Mouse (Mus musculus): ENCODE data around the gene Tspo. TPM values are rescaled to one million over a fixed set of nuclear protein-coding genes. Genes with fewer than 3 reads are reported as not detected.
A peak's percentile ranks its signal among the peaks of the same experiment; 100 is the strongest.

Gene Tspo
- polyA plus RNA-seq, 1 experiment from 2014 or later: 179 TPM

DNA sequence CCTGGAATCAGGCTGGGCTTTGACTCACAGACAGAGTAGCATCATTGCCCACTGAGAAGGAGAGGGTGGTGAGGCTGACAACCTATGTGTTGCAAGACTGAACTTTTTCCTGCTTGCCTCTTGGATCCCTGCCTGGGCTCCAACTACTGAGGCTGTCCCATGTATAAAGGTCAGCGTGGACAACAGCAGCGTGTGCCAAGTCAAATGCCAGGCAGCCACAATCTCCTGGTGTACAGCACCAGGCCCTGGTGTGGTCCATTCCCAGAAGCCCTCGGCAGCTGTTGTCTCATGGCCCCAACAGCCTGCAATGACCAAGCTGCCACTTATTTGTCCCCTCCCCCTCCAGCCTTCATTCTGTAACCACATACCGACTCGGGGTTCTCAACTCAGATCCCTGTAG lies 8.2 kb downstream of the Tspo start:
- H3K9me3 ChIP-seq (replicated peaks; ENCODE audit: control insufficient read depth, low read length): no peaks in the 10 kb centered on the region
- H3K27ac ChIP-seq (ENCODE audit: low read length): no peak overlapping the region
- 68% methylated on average over 5 of the region's 5 CpGs for WGBS (ENCODE audit: insufficient replicate concordance)
- H3K36me3 ChIP-seq (ENCODE audit: control insufficient read depth, insufficient read depth): peaks cover 39% of the 10 kb centered on the region
- no peak overlapping the region for H3K9ac ChIP-seq (ENCODE audit: low read depth, low read length)
- H3K27me3 ChIP-seq (ENCODE audit: control insufficient read depth, insufficient read depth, low read depth, low read length): no peaks in the 10 kb centered on the region
- ATAC-seq (ENCODE audit: low read depth): no peak
- H3K4me2 ChIP-seq (ENCODE audit: low read depth, low read length): no peak overlapping the region
- H3K4me3 ChIP-seq (ENCODE audit: low read depth, low read length): no peak overlapping the region
- H3K4me1 ChIP-seq (ENCODE audit: control insufficient read depth, low read depth, low read length): peaks cover 13% of the 10 kb centered on the region

- Histone ChIP-seq H3K4me3 (ENCODE audit: low read depth, low read length) (no peak overlapping the region), H3K4me1 (ENCODE audit: control insufficient read depth, low read depth, low read length) (peaks cover 10% of the 10 kb centered on the region), H3K9me3 (replicated peaks; ENCODE audit: control insufficient read depth, low read length) (no peaks in the 10 kb centered on the region), H3K4me2 (ENCODE audit: low read depth, low read length) (no peak overlapping the region), H3K27ac (ENCODE audit: low read length) (no peak overlapping the region), H3K27me3 (ENCODE audit: control insufficient read depth, insufficient read depth, low read depth, low read length) (no peaks in the 10 kb centered on the region), H3K9ac (ENCODE audit: low read depth, low read length) (no peak overlapping the region), H3K36me3 (ENCODE audit: control insufficient read depth, insufficient read depth) (peaks cover 44% of the 10 kb centered on the region)
- no peak for ATAC-seq (ENCODE audit: low read depth)
- 73% methylated on average over 4 of the region's 4 CpGs for WGBS (ENCODE audit: insufficient replicate concordance)
These were observed 8.7 kb downstream of the Tspo start for GRCm38 (mm10) chr15:83572132-83572531.

- H3K9me3 ChIP-seq (replicated peaks; ENCODE audit: control insufficient read depth, low read length): no peaks in the 10 kb centered on the region
- H3K27me3 ChIP-seq (ENCODE audit: control insufficient read depth, insufficient read depth, low read depth, low read length): no peaks in the 10 kb centered on the region
- WGBS (ENCODE audit: insufficient replicate concordance): 84% methylated on average over 12 of the region's 12 CpGs
- peaks cover 6% of the 10 kb centered on the region for H3K4me1 ChIP-seq (ENCODE audit: control insufficient read depth, low read depth, low read length)
- no peak overlapping the region for H3K4me3 ChIP-seq (ENCODE audit: low read depth, low read length)
- no peak overlapping the region for H3K27ac ChIP-seq (ENCODE audit: low read length)
- no peak overlapping the region for H3K4me2 ChIP-seq (ENCODE audit: low read depth, low read length)
- ATAC-seq (ENCODE audit: low read depth): no peak
- H3K9ac ChIP-seq (ENCODE audit: low read depth, low read length): no peak overlapping the region
- peaks cover 56% of the 10 kb centered on the region for H3K36me3 ChIP-seq (ENCODE audit: control insufficient read depth, insufficient read depth)
These were observed 10.2 kb downstream of the Tspo start for GRCm38 (mm10) chr15:83573606-83574005.

DNA sequence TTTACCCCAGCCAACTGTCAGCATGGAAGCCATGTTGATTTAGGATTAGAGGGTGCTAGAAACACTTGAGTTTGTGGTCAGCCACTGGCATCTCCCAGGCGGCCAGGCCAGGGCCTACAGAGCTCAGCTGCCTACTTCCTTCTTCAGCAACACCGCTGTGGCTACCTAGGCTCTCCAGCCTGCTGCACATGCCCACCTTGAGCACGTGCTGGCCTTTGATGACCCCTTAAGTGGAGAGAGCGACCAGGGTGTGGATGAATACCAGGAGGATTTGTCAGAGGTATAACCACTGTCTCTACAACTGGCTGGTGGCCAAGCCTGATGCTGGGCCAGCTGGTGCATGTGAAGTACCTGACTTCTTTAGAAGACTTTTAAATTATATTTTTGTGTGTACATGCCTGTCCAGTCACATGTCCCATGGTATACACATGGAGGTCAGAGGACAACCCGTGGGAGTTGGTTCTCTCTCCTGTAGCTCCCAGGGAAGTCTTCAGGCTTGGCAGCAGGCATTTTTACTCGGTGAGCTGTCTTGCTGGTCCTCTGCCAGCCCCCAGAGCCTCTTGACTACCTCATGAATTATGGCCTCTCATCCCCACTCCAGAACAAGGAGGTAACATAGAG lies 11.4 kb downstream of the Tspo start:
- H3K9me3 ChIP-seq (replicated peaks; ENCODE audit: control insufficient read depth, low read length): no peaks in the 10 kb centered on the region
- no peak overlapping the region for H3K4me2 ChIP-seq (ENCODE audit: low read depth, low read length)
- H3K4me3 ChIP-seq (ENCODE audit: low read depth, low read length): no peak overlapping the region
- no peaks in the 10 kb centered on the region; the same call in none of the 2 replicates for H3K4me1 ChIP-seq (ENCODE audit: control insufficient read depth, low read depth, low read length)
- H3K27ac ChIP-seq (ENCODE audit: low read length): no peak overlapping the region
- peaks cover 67% of the 10 kb centered on the region for H3K36me3 ChIP-seq (ENCODE audit: control insufficient read depth, insufficient read depth)
- 75% methylated on average over 6 of the region's 6 CpGs for WGBS (ENCODE audit: insufficient replicate concordance)
- ATAC-seq (ENCODE audit: low read depth): no peak
- H3K27me3 ChIP-seq (ENCODE audit: control insufficient read depth, insufficient read depth, low read depth, low read length): no peaks in the 10 kb centered on the region
- H3K9ac ChIP-seq (ENCODE audit: low read depth, low read length): no peak overlapping the region

DNA sequence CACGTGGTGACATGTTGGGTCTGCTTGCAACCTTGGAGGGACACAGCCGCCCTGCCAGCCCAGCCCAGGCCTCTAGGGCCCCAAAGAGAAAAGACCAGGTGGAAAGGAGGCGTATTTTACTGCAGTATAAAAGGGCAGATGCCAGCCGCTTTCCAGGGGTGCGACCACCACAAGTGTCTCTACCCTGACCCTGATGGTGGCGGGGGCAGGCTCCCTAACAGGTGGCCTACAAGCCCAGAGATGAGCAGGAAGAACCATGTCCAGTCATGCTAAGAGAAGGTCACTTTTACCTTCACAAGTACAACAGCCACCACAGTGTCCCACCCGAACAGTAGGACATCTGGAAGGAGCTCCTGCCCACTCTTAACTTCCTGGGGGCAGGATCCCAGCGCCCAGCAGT lies 12.2 kb downstream of the Tspo start:
- Histone ChIP-seq H3K36me3 (ENCODE audit: control insufficient read depth, insufficient read depth) (peaks cover 74% of the 10 kb centered on the region), H3K27me3 (ENCODE audit: control insufficient read depth, insufficient read depth, low read depth, low read length) (no peaks in the 10 kb centered on the region), H3K27ac (ENCODE audit: low read length) (no peak overlapping the region), H3K4me3 (ENCODE audit: low read depth, low read length) (no peak overlapping the region), H3K4me1 (ENCODE audit: control insufficient read depth, low read depth, low read length) (no peaks in the 10 kb centered on the region; the same call in none of the 2 replicates), H3K4me2 (ENCODE audit: low read depth, low read length) (no peak overlapping the region), H3K9ac (ENCODE audit: low read depth, low read length) (no peak overlapping the region), H3K9me3 (replicated peaks; ENCODE audit: control insufficient read depth, low read length) (no peaks in the 10 kb centered on the region)
- WGBS (ENCODE audit: insufficient replicate concordance): 91% methylated on average over 8 of the region's 8 CpGs
- ATAC-seq (ENCODE audit: low read depth): no peak

DNA sequence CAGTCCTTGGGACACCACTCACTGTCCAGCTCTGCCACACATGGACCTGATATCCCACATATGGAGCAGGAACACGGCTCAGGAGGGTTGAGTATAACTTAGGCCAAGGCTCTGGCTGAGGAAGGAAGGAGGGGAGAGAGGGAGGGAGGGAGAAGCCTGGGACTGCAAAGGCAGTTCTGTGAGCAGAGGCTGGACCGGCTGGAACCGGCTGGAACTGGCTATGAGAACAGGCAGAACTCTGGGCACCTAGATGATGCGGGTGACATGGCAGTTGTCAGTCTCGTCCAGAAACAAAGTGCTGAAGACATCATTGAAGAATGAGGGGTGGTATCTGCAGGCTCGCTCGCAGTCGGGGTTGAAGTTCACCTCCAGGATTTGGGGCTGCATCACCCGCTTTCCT lies 13.3 kb downstream of the Tspo start:
- H3K36me3 ChIP-seq (ENCODE audit: control insufficient read depth, insufficient read depth): peaks cover 85% of the 10 kb centered on the region
- 86% methylated on average over 9 of the region's 9 CpGs for WGBS (ENCODE audit: insufficient replicate concordance)
- no peaks in the 10 kb centered on the region; the same call in 1 of the 2 replicates for H3K4me1 ChIP-seq (ENCODE audit: control insufficient read depth, low read depth, low read length)
- no peak overlapping the region for H3K4me3 ChIP-seq (ENCODE audit: low read depth, low read length)
- ATAC-seq (ENCODE audit: low read depth): no peak
- no peaks in the 10 kb centered on the region for H3K27me3 ChIP-seq (ENCODE audit: control insufficient read depth, insufficient read depth, low read depth, low read length)
- H3K27ac ChIP-seq (ENCODE audit: low read length): no peak overlapping the region
- H3K4me2 ChIP-seq (ENCODE audit: low read depth, low read length): no peak overlapping the region
- H3K9me3 ChIP-seq (replicated peaks; ENCODE audit: control insufficient read depth, low read length): no peaks in the 10 kb centered on the region
- no peak overlapping the region for H3K9ac ChIP-seq (ENCODE audit: low read depth, low read length)

GRCm38 (mm10) chr15:83582931-83583330 lies 19.5 kb downstream of the Tspo start:
- no peak overlapping the region for H3K4me2 ChIP-seq (ENCODE audit: low read depth, low read length)
- H3K36me3 ChIP-seq (ENCODE audit: control insufficient read depth, insufficient read depth): peaks cover 74% of the 10 kb centered on the region
- H3K27me3 ChIP-seq (ENCODE audit: control insufficient read depth, insufficient read depth, low read depth, low read length): no peaks in the 10 kb centered on the region
- no peak overlapping the region for H3K9ac ChIP-seq (ENCODE audit: low read depth, low read length)
- no peak overlapping the region for H3K4me3 ChIP-seq (ENCODE audit: low read depth, low read length)
- H3K9me3 ChIP-seq (replicated peaks; ENCODE audit: control insufficient read depth, low read length): peaks cover 8% of the 10 kb centered on the region
- H3K4me1 ChIP-seq (ENCODE audit: control insufficient read depth, low read depth, low read length): peaks cover 14% of the 10 kb centered on the region
- peak overlapping the region; percentile 68; the same call in 1 of the 2 replicates for H3K27ac ChIP-seq (ENCODE audit: low read length)
- no peak for ATAC-seq (ENCODE audit: low read depth)
- 80% methylated on average over 4 of the region's 4 CpGs for WGBS (ENCODE audit: insufficient replicate concordance)

- ATAC-seq (ENCODE audit: low read depth): peak; percentile 85
- Histone ChIP-seq H3K4me2 (ENCODE audit: low read depth, low read length) (peak overlapping the region; percentile 60), H3K36me3 (ENCODE audit: control insufficient read depth, insufficient read depth) (peaks cover 76% of the 10 kb centered on the region), H3K9me3 (replicated peaks; ENCODE audit: control insufficient read depth, low read length) (peaks cover 8% of the 10 kb centered on the region), H3K9ac (ENCODE audit: low read depth, low read length) (peak overlapping the region; percentile 59), H3K4me3 (ENCODE audit: low read depth, low read length) (peak overlapping the region; percentile 32), H3K27me3 (ENCODE audit: control insufficient read depth, insufficient read depth, low read depth, low read length) (no peaks in the 10 kb centered on the region), H3K4me1 (ENCODE audit: control insufficient read depth, low read depth, low read length) (peaks cover 14% of the 10 kb centered on the region), H3K27ac (ENCODE audit: low read length) (peak overlapping the region; percentile 68)
- 49% methylated on average over 8 of the region's 8 CpGs for WGBS (ENCODE audit: insufficient replicate concordance)
These were observed 20.2 kb downstream of the Tspo start for GRCm38 (mm10) chr15:83583419-83584156.

- H3K4me3 ChIP-seq (ENCODE audit: low read depth, low read length): no peak overlapping the region
- H3K27ac ChIP-seq (ENCODE audit: low read length): peak overlapping the region; percentile 8; the same call in 1 of the 2 replicates
- H3K27me3 ChIP-seq (ENCODE audit: control insufficient read depth, insufficient read depth, low read depth, low read length): no peaks in the 10 kb centered on the region
- no peak for ATAC-seq (ENCODE audit: low read depth)
- H3K9ac ChIP-seq (ENCODE audit: low read depth, low read length): no peak overlapping the region
- H3K9me3 ChIP-seq (replicated peaks; ENCODE audit: control insufficient read depth, low read length): peaks cover 8% of the 10 kb centered on the region
- 83% methylated on average over 6 of the region's 6 CpGs for WGBS (ENCODE audit: insufficient replicate concordance)
- H3K36me3 ChIP-seq (ENCODE audit: control insufficient read depth, insufficient read depth): peaks cover 67% of the 10 kb centered on the region
- peaks cover 14% of the 10 kb centered on the region for H3K4me1 ChIP-seq (ENCODE audit: control insufficient read depth, low read depth, low read length)
- H3K4me2 ChIP-seq (ENCODE audit: low read depth, low read length): no peak overlapping the region
These were observed 21.4 kb downstream of the Tspo start for GRCm38 (mm10) chr15:83584741-83585220.
